Mouse (Mus musculus) ES-E14 (cell line): Measurements from ENCODE around the gene Narf. TPM values are rescaled to one million over a fixed set of nuclear protein-coding genes. Genes with fewer than 3 reads are reported as not detected.

Experiments
- DNase-seq: peaks from one replicate; pipeline ENCODE4 v3.0.0-alpha.2; 2013; ENCODE audit warnings: low read depth, low spot score
- H3K27ac ChIP-seq: 2 replicates; pipeline ENCODE4 v1.5.1; 2012; ENCODE audit warnings: low read depth, mild to moderate bottlenecking, low read length, moderate library complexity, mixed read lengths; ENCODE audit not compliant: poor library complexity, insufficient read depth, severe bottlenecking
- H3K36me3 ChIP-seq: 2 replicates; pipeline ENCODE4 v1.6.1; 2012; ENCODE audit warnings: mild to moderate bottlenecking, low read length, moderate library complexity, mixed read lengths; ENCODE audit not compliant: control insufficient read depth, poor library complexity, insufficient read depth, severe bottlenecking
- H3K4me1 ChIP-seq, 2 experiments: fragments of 150-350 bp in 1 of 2; sonication (generic) in 1 of 2; 2 replicates each; pipeline ENCODE4 v1.6.1; 2012; ENCODE audit warnings: low read length in 2 of 2, mild to moderate bottlenecking in 1 of 2, mixed read lengths in 1 of 2; ENCODE audit not compliant: control insufficient read depth in 2 of 2, insufficient read depth in 2 of 2, poor library complexity in 1 of 2
- H3K4me3 ChIP-seq, 2 experiments: fragments of 150-350 bp in 1 of 2; sonication (generic) in 1 of 2; 2 replicates each; pipeline ENCODE4 v1.5.1; 2012; ENCODE audit warnings: low read length in 2 of 2, low read depth in 1 of 2, mild to moderate bottlenecking in 1 of 2, mixed read lengths in 1 of 2; ENCODE audit not compliant: insufficient read depth in 1 of 2, poor library complexity in 1 of 2, severe bottlenecking in 1 of 2
- H3K9ac ChIP-seq: 2 replicates; pipeline ENCODE4 v1.6.1; 2012; ENCODE audit warnings: low read depth, mild to moderate bottlenecking, low read length, mixed read lengths; ENCODE audit not compliant: poor library complexity, insufficient read depth, severe bottlenecking
- H3K9me3 ChIP-seq: fragments of 150-350 bp; sonication (generic); 2 replicates; pipeline ENCODE4 v1.6.1; 2012; ENCODE audit warnings: low read depth, mild to moderate bottlenecking, low read length; ENCODE audit not compliant: control insufficient read depth, insufficient read depth
- CHD2 ChIP-seq: IDR thresholded peaks from 2 replicates; pipeline ENCODE4 v1.6.1; 2014; ENCODE audit warnings: mild to moderate bottlenecking, low read depth, low read length, inconsistent platforms
- HCFC1 ChIP-seq: IDR thresholded peaks from 2 replicates; pipeline ENCODE4 v1.6.1; 2012; ENCODE audit warnings: low read length, inconsistent platforms, borderline replicate concordance; ENCODE audit not compliant: insufficient read depth
- MAFK ChIP-seq: IDR thresholded peaks from 2 replicates; pipeline ENCODE4 v1.6.1; 2014; ENCODE audit warnings: mild to moderate bottlenecking, low read depth, low read length, inconsistent platforms; ENCODE audit not compliant: insufficient read depth
- ZC3H11A ChIP-seq: IDR thresholded peaks from 2 replicates; pipeline ENCODE4 v1.6.1; 2012; ENCODE audit warnings: low read depth, mild to moderate bottlenecking, inconsistent platforms, low read length, borderline replicate concordance
- ZNF384 ChIP-seq: IDR thresholded peaks from 2 replicates; pipeline ENCODE4 v1.6.1; 2012; ENCODE audit warnings: low read depth, low read length, inconsistent platforms
- in situ Hi-C, 2 experiments: fragments of 600-800 bp; cut with MboI; formaldehyde crosslinking; loops; one replicate each; pipeline ENCODE4 v1.15.1; 2025; ENCODE audit warnings: low sequenced_read_pairs in 2 of 2, inconsistent platforms in 1 of 2; ENCODE audit not compliant: unreplicated experiment in 2 of 2
- total RNA-seq: library from RNA; depleted of rRNA; stranded (reverse); fragments of 300-350 nt; gene quantifications from 2 replicates; pipeline ENCODE4 v1.2.3, GENCODE M21; 2012; rRNA removed

Narf gene
- total RNA-seq, 1 experiment, result 11.7 TPM

DNA sequence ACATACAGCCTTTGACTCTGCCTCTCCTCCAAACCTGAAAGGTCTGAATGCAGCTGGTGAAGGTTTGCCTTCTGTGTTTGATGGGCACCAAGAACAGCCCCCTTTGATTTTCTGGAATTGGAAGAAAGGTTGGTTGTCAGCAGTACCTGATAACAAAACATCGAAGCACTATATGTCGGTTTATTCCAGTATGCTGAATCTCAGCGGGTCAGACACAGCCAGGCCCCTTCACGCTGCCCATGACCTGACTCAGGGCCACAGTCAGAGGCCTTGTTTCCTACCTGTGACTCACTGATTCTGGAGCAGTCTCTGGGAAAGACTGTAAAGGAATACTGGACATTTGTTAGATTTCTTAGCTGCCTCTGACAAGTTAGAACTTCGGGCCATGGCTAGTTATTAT lies 57.7 kb downstream of the Narf start:
- Histone ChIP-seq H3K4me3 (no peak overlapping the region), H3K9me3 (no peaks in the 10 kb centered on the region), H3K36me3 (peaks cover 26% of the 10 kb centered on the region), H3K27ac (no peak overlapping the region), H3K9ac (no peak overlapping the region), H3K4me1 (no peaks in the 10 kb centered on the region; a peak in 1 of 4 replicates)
- in situ Hi-C loops, result no loop called here
- no peak for TF ChIP-seq CHD2
- no peak for TF ChIP-seq ZNF384
- no peak for TF ChIP-seq HCFC1
- TF ChIP-seq ZC3H11A, result no peak
- TF ChIP-seq MAFK, result no peak
- no peak for DNase-seq

DNA sequence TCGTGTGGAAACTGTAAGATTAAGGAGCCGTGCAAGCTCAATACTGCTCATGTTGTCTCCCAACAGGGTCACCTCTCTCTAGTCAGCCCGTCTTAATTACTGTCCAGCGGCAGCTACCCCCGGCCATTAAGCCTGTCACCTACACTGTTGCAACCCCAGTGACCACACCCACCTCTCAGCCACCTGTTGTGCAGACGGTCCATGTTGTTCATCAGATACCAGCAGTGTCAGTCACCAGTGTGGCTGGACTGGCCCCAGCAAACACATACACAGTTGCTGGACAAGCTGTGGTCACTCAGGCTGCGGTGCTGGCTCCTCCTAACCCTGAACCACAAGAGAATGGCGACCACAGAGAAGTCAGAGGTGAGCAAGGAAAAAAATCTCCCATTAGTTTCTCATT lies 61.4 kb downstream of the Narf start:
- Histone ChIP-seq H3K9me3 (no peaks in the 10 kb centered on the region), H3K4me3 (no peak overlapping the region), H3K36me3 (peaks cover 30% of the 10 kb centered on the region; the same call in 1 of the 2 replicates), H3K4me1 (no peaks in the 10 kb centered on the region; a peak in 1 of 4 replicates), H3K27ac (no peak overlapping the region), H3K9ac (no peak overlapping the region)
- in situ Hi-C loops, result no loop called here
- TF ChIP-seq ZNF384, result no peak
- no peak for TF ChIP-seq CHD2
- no peak for TF ChIP-seq MAFK
- no peak for TF ChIP-seq HCFC1
- no peak for TF ChIP-seq ZC3H11A
- DNase-seq, result no peak

DNA sequence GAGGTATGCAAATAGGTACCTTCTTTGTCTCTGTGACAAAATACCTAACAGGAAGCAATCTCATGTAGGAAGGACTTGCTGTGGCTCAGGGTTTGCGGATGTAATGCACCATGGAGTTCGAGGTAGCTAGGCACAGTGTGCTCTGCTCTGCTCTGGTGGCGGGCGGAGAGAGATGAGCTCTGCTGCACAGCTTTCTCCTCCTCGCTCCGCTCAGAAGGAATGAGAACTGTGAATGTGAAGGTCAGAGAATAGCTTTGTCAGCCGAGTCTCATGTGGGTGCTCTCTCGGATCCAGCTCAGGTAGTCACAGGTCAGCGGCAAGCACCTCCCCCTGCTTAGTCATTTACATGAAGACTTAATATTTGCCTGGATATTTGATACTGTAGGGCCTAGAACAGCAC lies 63.2 kb downstream of the Narf start:
- no peak for DNase-seq
- Histone ChIP-seq H3K4me1 (no peaks in the 10 kb centered on the region; a peak in 1 of 4 replicates), H3K9ac (no peak overlapping the region), H3K27ac (no peak overlapping the region), H3K36me3 (peaks cover 33% of the 10 kb centered on the region; the same call in 1 of the 2 replicates), H3K9me3 (no peaks in the 10 kb centered on the region), H3K4me3 (no peak overlapping the region)
- in situ Hi-C loops, result no loop called here
- TF ChIP-seq CHD2 (no peak), ZNF384 (no peak), MAFK (no peak), HCFC1 (no peak), ZC3H11A (no peak)

DNA sequence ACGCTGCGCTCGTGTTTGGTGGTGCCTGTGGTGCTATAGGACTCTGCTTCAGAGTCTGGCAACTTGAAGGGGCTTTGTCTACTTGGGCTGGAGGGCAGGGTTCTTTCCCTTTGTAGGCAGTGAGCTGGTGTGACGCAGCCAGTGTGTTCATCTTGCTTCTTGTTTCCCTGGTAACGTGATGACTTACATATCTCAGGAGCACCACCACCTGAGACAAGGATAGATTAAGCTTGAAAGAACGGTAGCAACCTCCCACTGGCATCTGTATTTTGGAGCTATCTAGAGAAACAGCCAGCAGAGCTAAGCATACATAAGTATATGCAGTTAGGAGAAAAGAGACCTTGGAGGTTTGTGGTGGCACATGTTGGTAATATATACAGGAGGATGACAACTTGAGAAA lies 68.3 kb downstream of the Narf start:
- no peaks in the 10 kb centered on the region for H3K4me1 ChIP-seq
- H3K9ac ChIP-seq, result no peak overlapping the region
- in situ Hi-C loops, result no loop called here
- H3K9me3 ChIP-seq, result peaks cover 7% of the 10 kb centered on the region; the same call in 1 of the 2 replicates
- H3K36me3 ChIP-seq, result peaks cover 40% of the 10 kb centered on the region
- H3K27ac ChIP-seq, result no peak overlapping the region
- TF ChIP-seq ZNF384 (no peak), MAFK (no peak), CHD2 (no peak), ZC3H11A (no peak), HCFC1 (no peak)
- H3K4me3 ChIP-seq, result no peak overlapping the region
- DNase-seq, result no peak

Other genes starting within 250 kb of the Narf start
- gene Csnk1d, start 245.9 kb upstream of the Narf start, total RNA-seq, result 50.8 and 60.7 TPM in 2 replicates
- 0.27 and 0.63 TPM in 2 replicates for gene Cd7, start 197.8 kb upstream of the Narf start, total RNA-seq
- gene Sectm1b, start 173.7 kb upstream of the Narf start, total RNA-seq, result not detected in 2 replicates
- not detected in 2 replicates for gene Sectm1a, start 156.0 kb upstream of the Narf start, total RNA-seq
- 2.9 and 6.5 TPM in 2 replicates for gene Tex19.2, start 118.6 kb upstream of the Narf start, total RNA-seq
- 96.7 and 193 TPM in 2 replicates for gene Tex19.1, start 91.1 kb upstream of the Narf start, total RNA-seq
- gene Uts2r, start 77.0 kb upstream of the Narf start, total RNA-seq, result 0.26 and 0.80 TPM in 2 replicates
- gene Hexdc, start 32.8 kb upstream of the Narf start, total RNA-seq, result 13.3 and 15.5 TPM in 2 replicates
- 16.3 and 23.2 TPM in 2 replicates for gene Ogfod3, start 32.5 kb upstream of the Narf start, total RNA-seq
- 20.8 and 29.3 TPM in 2 replicates for gene Cybc1, start 7.9 kb upstream of the Narf start, total RNA-seq
- gene Foxk2, start 22.7 kb downstream of the Narf start, total RNA-seq, result 19.1 and 23.2 TPM in 2 replicates
- 50.5 and 71.8 TPM in 2 replicates for gene Wdr45b, start 117.2 kb downstream of the Narf start, total RNA-seq
- not detected in 2 replicates for gene Rab40b, start 151.0 kb downstream of the Narf start, total RNA-seq
- gene Fn3krp, start 184.1 kb downstream of the Narf start, total RNA-seq, result 6.2 and 9.9 TPM in 2 replicates
- gene Fn3k, start 197.7 kb downstream of the Narf start, total RNA-seq, result 0.16 and 0.18 TPM in 2 replicates
- gene Tbcd, start 214.7 kb downstream of the Narf start, total RNA-seq, result 68.6 and 70.6 TPM in 2 replicates